Mouse (Mus musculus) neural tube, embryonic 14.5 days (tissue): ENCODE results near the gene Tmem30a. TPM values are rescaled to one million over a fixed set of nuclear protein-coding genes. Genes with fewer than 3 reads are reported as not detected.

Source experiments
- ATAC-seq: fragments of 200-750 bp; cut with Nextera tagmentation; 2 replicates; pipeline ENCODE4 v1.8.0; 2017; ENCODE audit warnings: low read depth, mild to moderate bottlenecking, moderate TSS enrichment, moderate library complexity
- H3K27ac ChIP-seq: fragments of 300-500 bp; sonication (generic); 2 replicates; pipeline ENCODE4 v1.5.1; 2014; ENCODE audit warnings: low read depth, mild to moderate bottlenecking, control low read depth, low read length, moderate library complexity, mixed read lengths
- H3K27me3 ChIP-seq: fragments of 300-500 bp; sonication (generic); 2 replicates; pipeline ENCODE4 v1.6.1; 2014; ENCODE audit warnings: low read length; ENCODE audit not compliant: control insufficient read depth, insufficient read depth
- H3K36me3 ChIP-seq: fragments of 300-500 bp; sonication (generic); 2 replicates; pipeline ENCODE4 v1.6.1; 2014; ENCODE audit warnings: low read length, mixed read lengths; ENCODE audit not compliant: control insufficient read depth, insufficient read depth
- H3K4me1 ChIP-seq: fragments of 300-500 bp; sonication (generic); 2 replicates; pipeline ENCODE4 v1.6.1; 2014; ENCODE audit warnings: low read length; ENCODE audit not compliant: control insufficient read depth, insufficient read depth
- H3K4me2 ChIP-seq: fragments of 300-500 bp; sonication (generic); 2 replicates; pipeline ENCODE4 v1.6.1; 2014; ENCODE audit warnings: mild to moderate bottlenecking, low read depth, low read length, control low read depth
- H3K4me3 ChIP-seq: fragments of 300-500 bp; sonication (generic); 2 replicates; pipeline ENCODE4 v1.5.1; 2014; ENCODE audit warnings: low read depth, low read length, control low read depth, mixed read lengths
- H3K9ac ChIP-seq: fragments of 300-500 bp; sonication (generic); replicated peaks from 2 replicates; pipeline ENCODE4 v1.6.1; 2014; ENCODE audit warnings: low read depth, mild to moderate bottlenecking, control low read depth, low read length, mixed read lengths
- H3K9me3 ChIP-seq: fragments of 300-500 bp; sonication (generic); 2 replicates; pipeline ENCODE4 v1.6.1; 2016; ENCODE audit warnings: low read length; ENCODE audit not compliant: control insufficient read depth
- WGBS: fragments of 180-500 bp; shearing (Covaris S2); extraction: QIAGEN DNeasy Blood & Tissue Kit; methylation state at CpG from one replicate; pipeline ENCODE4 v1.1.7; 2014; 5-methylcytosine and 5-hydroxymethylcytosine counted together
- polyA plus RNA-seq: library from polyadenylated mRNA; unstranded; fragments of >200 nt; fragmentation: Nextera tagmentation; extraction: Ambion mirVana; gene quantifications from 2 replicates; pipeline ENCODE4 v1.2.1, GENCODE M21; 2014

The Tmem30a gene
- polyA plus RNA-seq, 1 experiment from 2014 or later = 124 TPM

GRCm38 (mm10) chr9:79806317-79807075 lies 13.2 kb upstream of the Tmem30a start:
- H3K9ac ChIP-seq = no peak overlapping the region
- no peak overlapping the region for H3K4me3 ChIP-seq
- no peaks in the 10 kb centered on the region for H3K27me3 ChIP-seq
- H3K4me1 ChIP-seq = no peaks in the 10 kb centered on the region
- 43% methylated on average over 12 of the region's 12 CpGs for WGBS
- H3K36me3 ChIP-seq = no peaks in the 10 kb centered on the region
- no peak overlapping the region for H3K4me2 ChIP-seq
- no peak overlapping the region for H3K27ac ChIP-seq
- no peaks in the 10 kb centered on the region for H3K9me3 ChIP-seq
- ATAC-seq = peak; percentile 46

- H3K4me2 ChIP-seq = no peak overlapping the region
- no peak overlapping the region for H3K4me3 ChIP-seq
- no peaks in the 10 kb centered on the region for H3K4me1 ChIP-seq
- H3K36me3 ChIP-seq = no peaks in the 10 kb centered on the region
- H3K27ac ChIP-seq = no peak overlapping the region
- no peak for ATAC-seq
- 89% methylated on average over 10 of the region's 10 CpGs for WGBS
- H3K9me3 ChIP-seq = no peaks in the 10 kb centered on the region
- no peak overlapping the region for H3K9ac ChIP-seq
- H3K27me3 ChIP-seq = no peaks in the 10 kb centered on the region
Observed at GRCm38 (mm10) chr9:79805426-79805825, 12.1 kb upstream of the Tmem30a start.

GRCm38 (mm10) chr9:79796461-79797135 lies 3.3 kb upstream of the Tmem30a start:
- 73% methylated on average over 7 of the region's 7 CpGs for WGBS
- H3K36me3 ChIP-seq = no peaks in the 10 kb centered on the region
- no peak overlapping the region for H3K4me3 ChIP-seq
- ATAC-seq = no peak
- no peak overlapping the region for H3K27ac ChIP-seq
- H3K9me3 ChIP-seq = no peaks in the 10 kb centered on the region
- peaks cover 7% of the 10 kb centered on the region; the same call in 1 of the 2 replicates for H3K4me1 ChIP-seq
- no peaks in the 10 kb centered on the region for H3K27me3 ChIP-seq
- no peak overlapping the region for H3K9ac ChIP-seq
- H3K4me2 ChIP-seq = no peak overlapping the region

GRCm38 (mm10) chr9:79795076-79795475 lies 1.8 kb upstream of the Tmem30a start:
- H3K4me2 ChIP-seq = no peak overlapping the region
- peaks cover 13% of the 10 kb centered on the region; the same call in 1 of the 2 replicates for H3K4me1 ChIP-seq
- H3K36me3 ChIP-seq = no peaks in the 10 kb centered on the region
- no peak overlapping the region for H3K27ac ChIP-seq
- no peak overlapping the region for H3K9ac ChIP-seq
- H3K9me3 ChIP-seq = no peaks in the 10 kb centered on the region
- WGBS = 91% methylated on average over 1 of the region's 1 CpGs
- H3K4me3 ChIP-seq = no peak overlapping the region
- ATAC-seq = no peak
- H3K27me3 ChIP-seq = no peaks in the 10 kb centered on the region

- no peaks in the 10 kb centered on the region for H3K27me3 ChIP-seq
- 63% methylated on average over 2 of the region's 2 CpGs for WGBS
- H3K9ac ChIP-seq = no peak overlapping the region
- H3K4me1 ChIP-seq = peaks cover 10% of the 10 kb centered on the region; the same call in 1 of the 2 replicates
- no peak overlapping the region for H3K4me2 ChIP-seq
- H3K9me3 ChIP-seq = no peaks in the 10 kb centered on the region
- H3K27ac ChIP-seq = no peak overlapping the region
- ATAC-seq = no peak
- no peaks in the 10 kb centered on the region for H3K36me3 ChIP-seq
- no peak overlapping the region for H3K4me3 ChIP-seq
Observed at GRCm38 (mm10) chr9:79785794-79786085, 7.6 kb downstream of the Tmem30a start.

GRCm38 (mm10) chr9:79784934-79785793 lies 8.1 kb downstream of the Tmem30a start:
- Histone ChIP-seq H3K36me3 (no peaks in the 10 kb centered on the region), H3K9ac (no peak overlapping the region), H3K4me2 (no peak overlapping the region), H3K4me1 (peaks cover 7% of the 10 kb centered on the region; the same call in 1 of the 2 replicates), H3K27ac (no peak overlapping the region), H3K9me3 (no peaks in the 10 kb centered on the region), H3K27me3 (no peaks in the 10 kb centered on the region), H3K4me3 (no peak overlapping the region)
- WGBS = 74% methylated on average over 2 of the region's 2 CpGs
- peak; percentile 30; the same call in 1 of the 2 replicates for ATAC-seq

- H3K9ac ChIP-seq = no peak overlapping the region
- H3K27me3 ChIP-seq = no peaks in the 10 kb centered on the region
- no peak overlapping the region for H3K27ac ChIP-seq
- H3K4me2 ChIP-seq = no peak overlapping the region
- H3K4me3 ChIP-seq = no peak overlapping the region
- H3K9me3 ChIP-seq = no peaks in the 10 kb centered on the region
- 24% methylated on average over 3 of the region's 3 CpGs for WGBS
- H3K4me1 ChIP-seq = peaks cover 6% of the 10 kb centered on the region; the same call in 1 of the 2 replicates
- ATAC-seq = no peak
- H3K36me3 ChIP-seq = no peaks in the 10 kb centered on the region
Observed at GRCm38 (mm10) chr9:79784439-79784838, 8.9 kb downstream of the Tmem30a start.

- no peak overlapping the region for H3K9ac ChIP-seq
- H3K36me3 ChIP-seq = no peaks in the 10 kb centered on the region
- no peak overlapping the region for H3K4me2 ChIP-seq
- 79% methylated on average over 2 of the region's 2 CpGs for WGBS
- H3K27me3 ChIP-seq = no peaks in the 10 kb centered on the region
- H3K4me3 ChIP-seq = no peak overlapping the region
- no peak for ATAC-seq
- no peaks in the 10 kb centered on the region for H3K9me3 ChIP-seq
- no peaks in the 10 kb centered on the region for H3K4me1 ChIP-seq
- no peak overlapping the region for H3K27ac ChIP-seq
Observed at GRCm38 (mm10) chr9:79779354-79779753, 14.0 kb downstream of the Tmem30a start.
